Mouse (Mus musculus) cortical plate, adult 2 months (tissue): ENCODE measurements at regions not wholly inside any gene's neighbourhood (a gene's known extent, or its start where the extent isn't known, plus 50 kb on each side); places are given as distances from the start of the nearest gene placed in this dataset.

Source experiments
- H3K27ac ChIP-seq: fragments of 200-500 bp; 2 replicates; pipeline ENCODE4 v1.5.1; 2012; ENCODE audit warnings: low read length, control low read depth, inconsistent platforms; ENCODE audit not compliant: insufficient read depth
- H3K4me1 ChIP-seq: fragments of 200-500 bp; 2 replicates; pipeline ENCODE4 v1.6.1; 2011; ENCODE audit warnings: low read length; ENCODE audit not compliant: control insufficient read depth, insufficient read depth
- H3K4me3 ChIP-seq: fragments of 200-500 bp; 2 replicates; pipeline ENCODE4 v1.5.1; 2011; ENCODE audit warnings: mild to moderate bottlenecking, low read length, control low read depth; ENCODE audit not compliant: insufficient read depth
- CTCF ChIP-seq: fragments of 200-500 bp; IDR thresholded peaks from 2 replicates; pipeline ENCODE4 v1.5.1; 2011; ENCODE audit warnings: mild to moderate bottlenecking, control low read depth, low read length; ENCODE audit not compliant: insufficient read depth; ENCODE audit errors: extremely low read depth
- POLR2A ChIP-seq: fragments of 200-500 bp; IDR thresholded peaks from 2 replicates; pipeline ENCODE4 v1.6.1; 2011; ENCODE audit warnings: mild to moderate bottlenecking, low read length, control low read depth; ENCODE audit not compliant: insufficient read depth; ENCODE audit errors: extremely low read depth

DNA sequence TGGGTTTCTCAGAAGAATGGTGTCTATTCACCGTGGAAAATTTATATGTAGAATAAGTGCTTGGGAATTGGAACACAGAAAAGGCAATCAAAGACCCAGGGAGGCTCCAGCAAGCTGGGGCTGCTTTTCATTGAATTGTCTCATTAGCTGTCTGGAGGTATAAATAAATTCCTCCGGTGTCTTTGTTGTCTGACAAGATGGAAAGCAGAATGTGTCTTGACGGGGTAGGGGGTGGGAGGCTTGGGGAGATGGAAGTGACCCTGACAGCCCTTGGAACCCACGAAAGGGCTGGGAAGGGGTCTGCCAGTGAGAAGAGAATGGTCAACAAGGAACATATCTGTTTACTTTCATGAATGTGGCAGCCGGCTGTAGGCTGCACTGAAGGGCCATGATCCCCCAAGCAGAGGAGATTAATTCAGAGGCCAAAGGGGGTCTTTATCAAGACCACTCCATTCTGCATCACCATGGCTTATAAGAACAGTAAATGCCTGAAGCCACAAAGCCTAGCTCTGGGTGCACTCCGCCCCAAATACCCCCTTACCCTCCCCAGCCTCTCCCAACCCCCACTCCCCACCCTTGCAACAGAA is 127.2 kb upstream of the Neo1 start:
- TF ChIP-seq POLR2A (no peak), CTCF (no peak)
- Histone ChIP-seq H3K4me1 (no peaks in the 10 kb centered on the region), H3K4me3 (no peak overlapping the region), H3K27ac (no peak overlapping the region)

DNA sequence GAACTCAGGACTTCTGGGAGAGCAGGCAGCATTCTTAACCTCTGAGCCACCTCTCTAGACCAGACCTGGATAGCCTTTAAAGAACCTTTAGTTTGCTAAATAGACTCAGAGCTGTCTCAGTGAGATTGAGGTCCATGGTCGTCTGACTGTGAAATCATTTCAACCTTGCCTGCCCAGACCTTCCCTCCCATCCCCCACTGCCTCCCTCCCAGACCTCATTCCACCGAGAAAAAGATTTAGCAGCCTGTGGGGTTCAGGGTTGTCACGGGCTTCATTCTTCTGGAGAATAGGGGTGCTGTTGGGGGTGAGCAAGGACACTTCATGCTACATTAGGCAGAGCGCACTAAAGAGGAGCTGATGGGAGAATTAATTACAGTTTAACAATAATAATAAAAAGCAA is 126.7 kb upstream of the Neo1 start:
- no peak overlapping the region for H3K27ac ChIP-seq
- no peak for TF ChIP-seq CTCF
- no peak for TF ChIP-seq POLR2A
- H3K4me3 ChIP-seq, result no peak overlapping the region
- no peaks in the 10 kb centered on the region for H3K4me1 ChIP-seq

DNA sequence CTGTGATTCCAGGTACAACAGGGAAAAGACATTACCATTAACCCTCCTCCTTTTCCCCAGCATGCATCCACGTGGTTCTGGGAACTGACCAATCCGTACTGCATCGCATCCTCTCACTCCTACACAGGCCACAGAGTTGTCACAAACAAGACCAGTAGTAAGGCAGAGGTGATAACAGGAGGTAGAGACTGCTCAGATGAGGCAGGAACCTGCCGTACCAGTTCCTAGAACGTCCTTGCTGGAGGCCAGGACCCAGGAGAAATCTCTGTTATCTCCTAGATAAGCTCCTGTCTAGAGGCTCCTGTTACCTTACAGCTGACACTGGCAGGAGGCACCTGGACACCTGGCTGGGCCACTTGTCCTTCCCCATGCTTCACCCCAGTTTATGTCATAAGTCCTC is 121.4 kb upstream of the Neo1 start:
- Histone ChIP-seq H3K4me3 (no peak overlapping the region), H3K4me1 (no peaks in the 10 kb centered on the region), H3K27ac (no peak overlapping the region)
- TF ChIP-seq CTCF (no peak), POLR2A (no peak)

DNA sequence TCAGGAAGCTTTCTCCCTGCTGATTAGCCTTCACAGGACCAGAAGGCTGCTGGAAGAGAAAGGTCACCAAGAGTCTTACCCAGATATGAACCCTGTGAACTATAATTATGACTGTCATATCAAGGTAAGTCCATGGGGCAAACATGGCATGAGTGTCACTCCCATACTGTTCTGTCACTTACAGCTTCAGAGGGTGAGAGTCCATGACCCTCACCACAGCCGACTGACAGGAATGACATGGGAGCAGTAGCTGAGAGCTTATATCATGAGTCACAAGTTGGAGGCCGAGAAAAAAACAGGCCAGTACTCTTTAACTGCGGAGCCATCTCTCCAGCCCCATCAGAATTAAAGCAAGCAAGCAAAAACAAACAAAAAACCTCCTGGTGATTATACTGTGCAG is 117.7 kb upstream of the Neo1 start:
- no peak overlapping the region for H3K4me3 ChIP-seq
- TF ChIP-seq CTCF (no peak), POLR2A (no peak)
- H3K4me1 ChIP-seq, result no peaks in the 10 kb centered on the region
- H3K27ac ChIP-seq, result no peak overlapping the region

DNA sequence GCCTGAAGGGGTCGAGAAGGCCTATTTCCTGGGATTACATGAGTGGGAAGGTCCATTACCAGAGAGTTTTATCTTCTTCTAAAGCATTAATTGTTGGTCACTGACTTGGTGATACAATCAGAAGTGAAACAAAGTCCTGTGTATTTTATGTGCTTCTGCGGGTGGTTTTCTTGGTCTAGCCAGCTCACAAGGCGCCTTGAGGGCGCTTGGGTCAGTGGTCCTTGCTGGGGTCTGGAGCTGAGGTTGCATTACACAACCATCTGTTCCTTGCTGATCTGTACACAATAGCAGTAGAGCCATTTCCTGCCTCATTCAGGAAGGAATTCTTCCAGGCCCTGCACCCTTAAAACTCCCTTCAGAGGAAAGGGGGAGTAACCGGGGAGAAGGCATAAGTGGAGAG is 116.9 kb upstream of the Neo1 start:
- H3K4me1 ChIP-seq, result no peaks in the 10 kb centered on the region
- no peak overlapping the region for H3K27ac ChIP-seq
- no peak for TF ChIP-seq POLR2A
- no peak for TF ChIP-seq CTCF
- H3K4me3 ChIP-seq, result no peak overlapping the region

GRCm38 (mm10) chr9:59144256-59144800 is 108.1 kb upstream of the Neo1 start:
- Histone ChIP-seq H3K4me1 (no peaks in the 10 kb centered on the region), H3K4me3 (no peak overlapping the region), H3K27ac (no peak overlapping the region)
- TF ChIP-seq POLR2A (no peak), CTCF (no peak)

- TF ChIP-seq CTCF, result no peak
- Histone ChIP-seq H3K4me3 (no peak overlapping the region), H3K4me1 (no peaks in the 10 kb centered on the region), H3K27ac (no peak overlapping the region)
Observed at GRCm38 (mm10) chr9:59143610-59144009, 107.4 kb upstream of the Neo1 start.

DNA sequence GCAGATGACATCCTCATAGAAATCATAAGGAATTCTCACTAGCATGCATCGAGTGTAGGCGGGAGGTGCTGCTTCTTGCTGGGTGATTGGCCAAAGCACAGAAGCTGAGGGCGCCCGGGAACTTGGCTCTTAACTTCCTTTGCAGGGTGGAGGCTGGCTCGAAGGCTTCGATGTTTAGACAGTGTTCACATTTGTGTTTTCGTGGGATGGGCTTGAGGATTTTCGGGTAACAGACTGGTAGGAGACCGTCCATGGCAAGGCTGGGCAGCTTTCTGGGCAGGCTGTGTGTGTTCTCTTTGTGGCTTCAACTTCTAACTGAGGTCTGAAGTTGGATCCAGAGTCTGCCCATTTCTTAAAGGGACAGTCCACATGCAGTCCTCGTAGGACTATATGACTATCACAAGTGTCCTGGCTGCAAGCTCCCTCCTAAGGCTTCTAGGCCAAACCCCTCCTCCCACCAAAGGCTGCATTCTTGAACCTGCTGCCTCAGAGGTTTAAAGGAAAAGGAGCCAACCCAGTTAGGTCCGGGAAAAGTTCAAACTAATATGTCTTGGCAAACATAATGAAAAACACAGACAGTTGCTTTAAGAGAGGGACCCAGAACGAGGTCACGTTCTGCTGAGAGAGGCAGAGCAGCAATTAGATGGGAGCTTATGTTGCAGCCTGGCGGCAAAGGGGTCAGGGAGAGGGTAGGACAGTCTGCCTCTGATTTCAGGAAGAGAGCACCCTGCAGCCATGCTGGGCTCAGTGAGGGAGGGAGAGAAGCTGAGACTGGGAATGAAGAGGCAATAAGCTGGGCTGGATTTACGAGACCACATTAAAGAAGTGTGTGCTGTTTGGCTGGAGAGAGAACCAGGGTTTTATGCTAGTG is 98.2 kb upstream of the Neo1 start:
- no peak for TF ChIP-seq POLR2A
- no peak for TF ChIP-seq CTCF
- Histone ChIP-seq H3K4me1 (peaks cover 1% of the 10 kb centered on the region; the same call in 1 of the 2 replicates), H3K4me3 (peak overlapping the region; percentile 16), H3K27ac (no peak overlapping the region)

DNA sequence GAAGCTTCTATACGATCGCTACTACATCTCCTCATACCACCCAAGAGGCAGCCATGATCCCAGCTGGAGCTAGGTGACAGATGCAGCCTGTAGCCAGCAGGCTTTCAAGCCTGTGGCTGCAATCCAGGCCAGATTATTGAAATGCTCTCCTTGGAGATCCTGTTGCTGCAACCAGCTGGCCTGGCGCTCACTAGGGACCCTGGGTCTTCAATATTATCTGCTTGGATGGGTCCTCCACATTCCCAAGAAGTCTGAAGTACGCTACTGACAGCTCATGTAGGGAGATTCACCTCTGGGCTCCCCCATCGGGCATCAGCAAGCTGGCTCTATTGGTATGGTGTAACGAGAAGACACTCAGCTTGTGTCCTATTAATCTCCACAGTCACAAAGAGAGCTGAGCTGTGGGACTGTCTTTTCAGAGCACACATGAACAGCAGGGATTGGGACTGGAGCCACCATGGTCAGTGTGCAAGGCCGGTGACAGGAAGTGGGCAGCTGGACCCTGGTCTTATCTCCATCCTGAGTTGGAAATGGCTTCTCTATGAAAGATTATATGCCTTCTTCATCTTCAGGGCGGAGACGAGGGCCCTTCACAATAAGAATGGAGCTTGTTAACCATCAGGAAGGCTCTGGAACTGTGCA is 93.6 kb upstream of the Neo1 start:
- Histone ChIP-seq H3K27ac (no peak overlapping the region), H3K4me3 (no peak overlapping the region), H3K4me1 (peaks cover 3% of the 10 kb centered on the region; the same call in 1 of the 2 replicates)
- no peak for TF ChIP-seq POLR2A
- no peak for TF ChIP-seq CTCF
